Mouse (Mus musculus) lung, embryonic 16.5 days (tissue): Measurements from ENCODE around the gene Atxn2l. TPM values are rescaled to one million over a fixed set of nuclear protein-coding genes. Genes with fewer than 3 reads are reported as not detected.

Experiments used
- ATAC-seq: fragments of 200-750 bp; cut with Nextera tagmentation; 2 replicates; pipeline ENCODE4 v1.8.0; 2017; ENCODE audit warnings: low read depth, mild to moderate bottlenecking, moderate library complexity
- H3K27ac ChIP-seq: fragments of 300-500 bp; sonication (generic); 2 replicates; pipeline ENCODE4 v1.5.1; 2014; ENCODE audit warnings: mild to moderate bottlenecking, control low read depth, low read length
- H3K27me3 ChIP-seq: fragments of 300-500 bp; sonication (generic); 2 replicates; pipeline ENCODE4 v1.6.1; 2014; ENCODE audit warnings: low read depth, low read length, mixed read lengths; ENCODE audit not compliant: control insufficient read depth, insufficient read depth
- H3K36me3 ChIP-seq: fragments of 300-500 bp; sonication (generic); 2 replicates; pipeline ENCODE4 v1.6.1; 2014; ENCODE audit warnings: low read length; ENCODE audit not compliant: control insufficient read depth, insufficient read depth
- H3K4me1 ChIP-seq: fragments of 300-500 bp; sonication (generic); replicated peaks from 2 replicates; pipeline ENCODE4 v1.6.1; 2014; ENCODE audit warnings: low read length, mixed read lengths; ENCODE audit not compliant: control insufficient read depth, insufficient read depth
- H3K4me2 ChIP-seq: fragments of 300-500 bp; sonication (generic); 2 replicates; pipeline ENCODE4 v1.6.1; 2014; ENCODE audit warnings: low read depth, low read length, control low read depth
- H3K4me3 ChIP-seq: fragments of 300-500 bp; sonication (generic); 2 replicates; pipeline ENCODE4 v1.5.1; 2014; ENCODE audit warnings: mild to moderate bottlenecking, low read length, control low read depth
- H3K9ac ChIP-seq: fragments of 300-500 bp; sonication (generic); 2 replicates; pipeline ENCODE4 v1.6.1; 2014; ENCODE audit warnings: low read length, control low read depth
- H3K9me3 ChIP-seq: fragments of 300-500 bp; sonication (generic); 2 replicates; pipeline ENCODE4 v1.6.1; 2016; ENCODE audit warnings: low read length; ENCODE audit not compliant: control insufficient read depth
- WGBS: fragments of 180-500 bp; shearing (Covaris S2); extraction: QIAGEN DNeasy Blood & Tissue Kit; methylation state at CpG from one replicate; pipeline ENCODE4 v1.1.7; 2014; 5-methylcytosine and 5-hydroxymethylcytosine counted together
- polyA plus RNA-seq: library from polyadenylated mRNA; unstranded; fragments of >200 nt; fragmentation: Nextera tagmentation; extraction: Ambion mirVana; gene quantifications from 2 replicates; pipeline ENCODE4 v1.2.1, GENCODE M21; 2015

The Atxn2l gene
- polyA plus RNA-seq, 1 experiment from 2014 or later: 38.5 TPM

- no peak overlapping the region for H3K27ac ChIP-seq
- H3K4me2 ChIP-seq: no peak overlapping the region
- ATAC-seq: no peak
- H3K27me3 ChIP-seq: no peaks in the 10 kb centered on the region
- WGBS: 60% methylated on average over 5 of the region's 5 CpGs
- H3K9ac ChIP-seq: no peak overlapping the region
- H3K4me3 ChIP-seq: no peak overlapping the region
- H3K9me3 ChIP-seq: no peaks in the 10 kb centered on the region
- peaks cover 38% of the 10 kb centered on the region for H3K36me3 ChIP-seq
- no peaks in the 10 kb centered on the region; the same call in 1 of the 2 replicates for H3K4me1 ChIP-seq
These were observed 36.0 kb downstream of the Atxn2l start for GRCm38 (mm10) chr7:126467271-126467670.

DNA sequence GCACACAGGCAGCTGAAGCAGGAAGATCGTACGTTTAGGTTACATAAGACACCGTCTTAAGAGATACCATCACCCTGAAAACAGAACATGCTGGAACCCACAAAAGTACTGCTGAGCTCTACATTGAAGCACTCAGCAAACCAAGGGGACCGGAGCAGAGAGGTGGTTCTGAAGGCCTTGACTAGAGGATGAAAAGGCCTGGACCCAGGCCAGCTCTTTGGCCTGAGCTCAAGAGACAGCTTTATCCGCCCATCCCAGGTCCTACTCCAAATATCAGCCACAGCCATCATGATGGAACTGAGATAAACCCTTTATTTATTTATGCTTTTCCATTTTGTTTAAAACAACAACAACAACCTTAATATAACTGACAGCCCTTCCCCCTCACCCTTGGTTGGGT, 36.5 kb downstream of the Atxn2l start:
- Histone ChIP-seq H3K9ac (no peak overlapping the region), H3K36me3 (peaks cover 33% of the 10 kb centered on the region), H3K27me3 (no peaks in the 10 kb centered on the region), H3K4me3 (no peak overlapping the region), H3K4me1 (no peaks in the 10 kb centered on the region; the same call in 1 of the 2 replicates), H3K9me3 (no peaks in the 10 kb centered on the region), H3K4me2 (no peak overlapping the region), H3K27ac (no peak overlapping the region)
- WGBS: 72% methylated on average over 5 of the region's 5 CpGs
- no peak for ATAC-seq

DNA sequence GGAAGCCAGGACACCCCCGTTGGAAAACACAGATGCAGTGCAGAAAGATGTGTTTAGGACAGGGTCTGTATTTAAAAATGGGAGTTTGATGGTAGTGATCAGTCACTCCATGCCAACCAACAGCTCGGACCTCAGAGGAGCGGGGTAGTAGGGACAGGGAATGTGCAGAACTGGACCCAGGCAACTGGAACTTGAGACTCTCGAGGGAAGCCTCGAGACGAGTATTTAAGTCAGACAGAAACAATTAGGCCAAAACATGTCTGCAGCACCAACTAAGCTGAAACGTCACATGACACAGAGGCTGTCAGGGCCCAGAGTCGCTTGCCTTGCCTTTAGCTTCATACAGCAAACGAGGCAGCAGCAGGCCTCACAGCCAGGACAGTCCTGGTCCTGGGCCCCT, 37.1 kb downstream of the Atxn2l start:
- no peak overlapping the region for H3K4me2 ChIP-seq
- no peak overlapping the region for H3K4me3 ChIP-seq
- no peak overlapping the region; the same call in 1 of the 2 replicates for H3K27ac ChIP-seq
- no peak overlapping the region for H3K9ac ChIP-seq
- H3K36me3 ChIP-seq: peaks cover 31% of the 10 kb centered on the region
- no peak for ATAC-seq
- H3K27me3 ChIP-seq: no peaks in the 10 kb centered on the region
- 42% methylated on average over 9 of the region's 9 CpGs for WGBS
- H3K4me1 ChIP-seq: no peaks in the 10 kb centered on the region; the same call in 1 of the 2 replicates
- no peaks in the 10 kb centered on the region for H3K9me3 ChIP-seq

GRCm38 (mm10) chr7:126465246-126466030, 37.8 kb downstream of the Atxn2l start:
- 23% methylated on average over 7 of the region's 7 CpGs for whole genome bisulfite sequencing
- H3K27ac ChIP-seq: no peak overlapping the region

DNA sequence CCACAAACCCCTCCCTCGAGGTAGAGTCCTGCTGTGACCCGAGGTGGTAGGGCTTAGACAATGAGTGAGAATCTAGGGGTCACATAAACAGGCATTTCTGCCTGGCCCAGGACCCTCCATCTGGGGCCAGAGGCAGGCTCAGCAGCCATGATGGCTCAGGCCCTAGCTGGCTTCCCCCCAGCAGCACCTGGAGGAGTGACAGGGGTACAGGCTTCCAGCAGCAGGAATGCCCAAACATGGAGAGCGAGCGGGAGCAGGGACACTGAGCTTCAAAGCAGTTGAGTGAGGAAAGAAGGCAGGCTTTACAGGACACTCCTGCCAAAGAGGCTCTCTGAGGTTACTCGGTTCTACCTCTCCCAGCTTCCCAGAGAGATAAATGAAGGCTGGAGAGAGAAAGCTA, 38.4 kb downstream of the Atxn2l start:
- Histone ChIP-seq H3K4me2 (no peak overlapping the region), H3K4me3 (no peak overlapping the region), H3K27me3 (no peaks in the 10 kb centered on the region), H3K4me1 (no peaks in the 10 kb centered on the region; the same call in 1 of the 2 replicates), H3K27ac (no peak overlapping the region), H3K9me3 (no peaks in the 10 kb centered on the region), H3K9ac (no peak overlapping the region), H3K36me3 (peaks cover 22% of the 10 kb centered on the region)
- WGBS: 30% methylated on average over 5 of the region's 5 CpGs
- ATAC-seq: no peak

More at GRCm38 (mm10) chr7:126465246-126466030, 37.8 kb downstream of the Atxn2l start:
- no peak for ATAC-seq
- H3K4me2 ChIP-seq: no peak overlapping the region
- H3K4me3 ChIP-seq: no peak overlapping the region
- H3K9ac ChIP-seq: no peak overlapping the region
- H3K36me3 ChIP-seq: peaks cover 27% of the 10 kb centered on the region
- H3K4me1 ChIP-seq: no peaks in the 10 kb centered on the region; the same call in 1 of the 2 replicates
- H3K9me3 ChIP-seq: no peaks in the 10 kb centered on the region
- H3K27me3 ChIP-seq: no peaks in the 10 kb centered on the region

DNA sequence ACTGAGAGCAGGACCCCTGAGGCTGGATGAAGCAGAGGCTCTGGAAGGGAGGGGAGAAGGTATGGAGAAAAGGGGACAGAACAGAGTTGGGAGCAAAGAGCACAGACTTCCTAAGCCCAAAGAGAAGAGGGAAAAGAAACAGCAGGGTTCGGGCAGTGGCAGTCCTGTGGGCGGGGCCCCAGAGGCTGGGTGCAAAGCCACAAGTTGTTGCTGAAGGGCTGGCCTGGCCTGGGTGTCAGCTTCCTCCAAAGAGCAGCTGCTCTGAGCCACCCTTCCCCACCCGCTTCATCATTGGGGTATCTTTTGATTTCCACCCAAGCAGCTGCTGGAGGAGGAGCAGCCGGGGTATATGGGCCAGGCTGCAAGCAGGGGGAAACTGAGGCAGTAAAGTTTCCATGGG, 39.1 kb downstream of the Atxn2l start:
- H3K4me1 ChIP-seq: no peaks in the 10 kb centered on the region; the same call in 1 of the 2 replicates
- H3K9me3 ChIP-seq: no peaks in the 10 kb centered on the region
- no peak overlapping the region for H3K27ac ChIP-seq
- peaks cover 16% of the 10 kb centered on the region for H3K36me3 ChIP-seq
- WGBS: 45% methylated on average over 4 of the region's 4 CpGs
- no peak overlapping the region for H3K9ac ChIP-seq
- no peaks in the 10 kb centered on the region for H3K27me3 ChIP-seq
- no peak overlapping the region for H3K4me2 ChIP-seq
- H3K4me3 ChIP-seq: no peak overlapping the region
- no peak for ATAC-seq

DNA sequence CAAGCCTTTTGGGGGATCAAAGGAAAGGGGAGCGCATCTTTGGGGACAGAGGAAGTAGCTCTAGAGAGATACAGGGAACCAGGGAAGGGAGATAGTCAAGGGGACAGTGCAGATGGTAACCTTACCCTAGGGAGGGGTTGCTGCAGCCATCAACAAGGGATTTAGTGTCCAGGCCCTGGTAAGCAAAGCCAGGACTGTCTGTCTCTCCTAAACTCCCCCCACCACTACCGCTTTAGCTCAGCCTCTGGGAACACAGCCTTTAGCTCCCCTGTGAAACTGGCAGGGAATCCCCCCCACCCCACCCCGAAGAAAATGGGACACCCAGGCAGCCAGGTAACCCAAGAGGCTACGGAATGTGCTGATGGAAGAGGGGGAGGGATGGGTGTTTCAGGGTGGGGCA, 39.7 kb downstream of the Atxn2l start:
- no peaks in the 10 kb centered on the region for H3K9me3 ChIP-seq
- no peaks in the 10 kb centered on the region; the same call in 1 of the 2 replicates for H3K4me1 ChIP-seq

GRCm38 (mm10) chr7:126463004-126463403, 40.2 kb downstream of the Atxn2l start, which contains the start of gene Atp2a1:
Gene Atp2a1 (minus strand): TSS chr7:126463108.
- H3K4me1 ChIP-seq: no peaks in the 10 kb centered on the region; the same call in 1 of the 2 replicates
- WGBS: 37% methylated on average over 5 of the region's 5 CpGs
- no peak within 1 kb of the TSS for H3K9ac ChIP-seq
- no peaks in the 10 kb centered on the region for H3K9me3 ChIP-seq
- H3K36me3 ChIP-seq: peaks cover 11% of the 10 kb centered on the region; the same call in 1 of the 2 replicates
- H3K27me3 ChIP-seq: no peaks in the 10 kb centered on the region
- no peak within 1 kb of the TSS for H3K27ac ChIP-seq
- no peak within 1 kb of the TSS for H3K4me2 ChIP-seq
- no peak for ATAC-seq
- H3K4me3 ChIP-seq: no peak within 1 kb of the TSS

More for the DNA sequence above, 39.7 kb downstream of the Atxn2l start:
- Histone ChIP-seq H3K9ac (no peak overlapping the region), H3K27ac (no peak overlapping the region), H3K27me3 (no peaks in the 10 kb centered on the region), H3K4me3 (no peak overlapping the region), H3K36me3 (peaks cover 13% of the 10 kb centered on the region), H3K4me2 (no peak overlapping the region)
- ATAC-seq: no peak
- WGBS: 41% methylated on average over 4 of the region's 4 CpGs

DNA sequence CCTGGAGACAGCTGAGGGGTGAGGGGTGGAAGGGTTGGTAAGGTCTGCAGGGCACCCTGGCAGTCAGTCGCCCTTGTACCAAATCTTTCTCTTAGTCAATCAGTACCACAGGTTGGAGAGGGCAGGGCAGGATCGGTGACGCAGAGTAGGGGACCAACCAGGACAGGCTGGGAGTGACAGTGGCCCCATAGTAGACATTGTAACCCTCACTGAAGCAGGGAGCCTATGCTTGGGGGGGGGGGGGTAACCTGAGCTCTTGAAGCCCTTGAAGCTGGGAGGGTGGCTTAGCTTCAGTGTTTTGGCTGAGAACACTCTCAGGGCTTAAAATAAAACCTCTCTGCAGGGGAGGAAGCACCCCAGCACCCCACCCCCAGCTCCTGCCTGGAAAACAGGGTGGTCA, 41.6 kb downstream of the Atxn2l start:
- WGBS: 53% methylated on average over 3 of the region's 3 CpGs
- H3K27me3 ChIP-seq: no peaks in the 10 kb centered on the region
- no peak overlapping the region for H3K4me2 ChIP-seq
- H3K4me3 ChIP-seq: no peak overlapping the region
- no peak overlapping the region for H3K27ac ChIP-seq
- H3K9me3 ChIP-seq: no peaks in the 10 kb centered on the region
- ATAC-seq: no peak
- H3K36me3 ChIP-seq: 0 out of 2 replicates have a peak, but pooled peaks cover 3% of the 10 kb centered on the region
- no peak overlapping the region for H3K9ac ChIP-seq
- no peaks in the 10 kb centered on the region; the same call in 1 of the 2 replicates for H3K4me1 ChIP-seq
